Mouse (Mus musculus) induced T-regulatory cell, adult 2 months (primary cell): Measurements from ENCODE around the gene Dolpp1.
"Not testable (repeated sequence)": the region's sequence is repeated elsewhere in the genome, so short reads cannot be mapped to it uniquely, and the experiment has no call there.

ENCODE experiments used
- DNase-seq: peaks from one replicate; pipeline ENCODE4 v3.0.0-alpha.2; 2012; ENCODE audit warnings: low read depth

Gene Dolpp1

DNA sequence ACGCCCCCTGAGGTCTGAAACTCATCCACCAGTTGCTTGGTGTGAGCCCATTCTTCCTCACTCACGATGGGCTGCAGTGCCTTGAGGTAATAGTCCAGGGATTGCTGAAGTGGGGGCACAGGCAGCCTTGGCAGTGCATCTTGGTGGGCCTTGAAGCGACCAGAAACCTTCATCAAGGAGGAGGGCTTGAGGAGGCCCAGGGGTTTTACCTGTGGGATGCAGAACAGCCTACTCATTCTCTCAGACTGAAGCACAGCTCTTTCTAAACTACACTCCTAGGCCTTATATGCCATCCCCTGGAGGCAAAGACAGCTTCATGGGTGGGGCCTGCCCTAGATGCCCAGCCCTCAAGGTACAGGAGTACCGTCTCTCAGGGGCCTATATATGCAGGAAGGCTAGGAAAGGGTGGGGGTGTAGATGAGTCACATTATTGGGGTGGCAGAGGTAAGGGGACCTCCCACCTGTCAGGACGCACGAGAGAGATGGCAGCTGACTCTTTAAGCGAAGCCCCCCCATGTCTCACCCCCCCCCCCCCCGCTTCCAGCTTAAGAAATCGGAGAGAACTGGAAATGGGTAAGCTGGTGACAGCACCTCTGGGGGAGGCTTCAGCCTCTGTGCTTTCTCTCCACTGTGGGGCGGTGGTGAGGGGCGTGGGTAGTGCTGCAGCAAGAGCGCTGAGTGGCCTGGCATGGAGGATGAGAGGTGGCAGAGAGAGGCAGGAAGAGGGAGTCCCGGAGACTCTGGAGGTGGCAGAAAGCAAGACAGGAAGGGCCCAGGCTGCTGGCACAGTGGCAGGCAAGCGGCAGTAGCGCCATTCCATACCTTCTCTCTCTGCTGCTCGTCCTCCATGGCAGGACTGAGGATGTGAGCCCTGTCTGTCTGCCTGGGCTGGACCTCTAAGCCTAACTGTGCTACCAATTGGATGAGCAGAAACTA lies 21.3 kb downstream of the Dolpp1 start:
- peak; percentile 33 for DNase-seq

DNA sequence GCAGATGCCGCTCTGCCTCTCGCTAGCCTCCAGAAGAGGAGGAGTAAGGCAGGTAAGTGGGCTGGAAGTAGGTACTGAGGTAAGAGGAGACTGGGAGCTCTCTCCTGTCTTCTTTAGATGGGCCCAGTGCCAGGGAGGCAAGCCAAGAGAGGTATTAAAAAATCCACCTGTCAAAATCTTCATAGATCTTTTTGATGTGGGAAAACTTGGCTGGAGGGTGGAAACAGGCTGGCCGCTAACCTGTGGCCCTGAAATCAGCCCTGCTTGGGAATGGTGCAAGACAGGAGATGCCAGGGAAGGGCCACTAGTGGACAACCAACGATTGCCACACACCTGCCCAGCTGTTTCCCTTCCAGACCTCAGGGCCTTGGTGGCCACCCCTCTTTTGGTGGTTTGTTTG lies 22.0 kb downstream of the Dolpp1 start:
- DNase-seq, result no peak

DNA sequence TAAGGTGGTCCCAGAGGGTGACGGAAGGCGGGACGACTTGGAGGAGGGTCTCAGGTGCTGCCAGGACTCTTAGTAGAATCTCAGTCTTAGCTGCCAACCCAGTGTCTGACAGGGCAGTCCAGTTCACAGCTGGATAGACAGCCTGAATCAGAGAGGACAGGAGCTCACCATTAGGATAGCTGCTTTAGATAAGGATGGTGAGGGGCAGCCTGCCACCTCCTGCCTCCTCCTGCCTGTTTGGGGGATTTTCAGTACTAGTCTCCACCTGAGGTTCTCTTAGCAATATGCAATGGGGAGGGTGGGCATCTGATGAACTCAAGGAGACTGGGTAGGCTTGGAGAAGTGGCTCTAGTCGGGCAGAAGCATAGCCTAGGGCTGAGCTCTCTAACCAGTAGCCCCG lies 22.6 kb downstream of the Dolpp1 start:
- no peak for DNase-seq

DNA sequence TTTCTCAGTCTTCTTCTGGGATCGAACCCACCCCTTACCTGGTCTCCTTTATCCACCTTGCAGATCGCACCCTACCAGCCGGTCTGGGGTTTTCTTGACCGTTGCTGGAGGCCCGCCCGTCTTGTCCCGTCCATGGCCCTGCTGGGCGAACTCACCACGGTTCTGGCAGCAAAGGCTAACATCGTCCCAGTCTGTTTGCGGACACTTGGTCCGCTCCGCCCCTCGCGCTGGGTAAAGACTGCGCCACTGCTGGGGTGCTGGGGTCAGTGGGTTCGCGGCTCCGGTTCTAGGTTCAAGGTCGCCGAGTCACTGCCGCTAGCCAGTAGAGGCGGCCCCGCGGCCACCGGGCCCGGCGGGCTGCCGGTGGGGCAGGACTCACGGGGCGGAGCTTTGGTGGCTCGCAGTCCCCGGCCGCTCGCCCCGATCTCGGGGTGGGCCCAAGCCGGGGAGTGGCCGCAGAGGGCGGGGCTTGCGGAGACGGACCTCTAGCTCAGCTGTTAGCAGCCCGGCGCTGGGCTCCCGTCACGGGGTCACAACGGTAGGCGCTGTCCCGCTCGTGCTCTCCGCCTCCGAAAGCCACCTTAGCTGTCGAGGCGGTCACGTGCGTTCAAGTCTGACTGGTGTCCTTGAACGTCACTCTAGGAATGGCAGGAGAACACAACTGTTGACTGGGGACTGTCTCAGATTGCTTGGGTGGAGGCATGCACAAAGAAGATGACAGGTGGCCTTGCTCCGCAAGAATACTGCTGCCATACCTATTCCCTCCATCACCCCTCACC lies 23.3 kb downstream of the Dolpp1 start, which contains the start of gene Crat:
Gene Crat (minus strand): TSS at position 657 of the 779 bp plus-strand sequence.
- DNase-seq, result no peak

DNA sequence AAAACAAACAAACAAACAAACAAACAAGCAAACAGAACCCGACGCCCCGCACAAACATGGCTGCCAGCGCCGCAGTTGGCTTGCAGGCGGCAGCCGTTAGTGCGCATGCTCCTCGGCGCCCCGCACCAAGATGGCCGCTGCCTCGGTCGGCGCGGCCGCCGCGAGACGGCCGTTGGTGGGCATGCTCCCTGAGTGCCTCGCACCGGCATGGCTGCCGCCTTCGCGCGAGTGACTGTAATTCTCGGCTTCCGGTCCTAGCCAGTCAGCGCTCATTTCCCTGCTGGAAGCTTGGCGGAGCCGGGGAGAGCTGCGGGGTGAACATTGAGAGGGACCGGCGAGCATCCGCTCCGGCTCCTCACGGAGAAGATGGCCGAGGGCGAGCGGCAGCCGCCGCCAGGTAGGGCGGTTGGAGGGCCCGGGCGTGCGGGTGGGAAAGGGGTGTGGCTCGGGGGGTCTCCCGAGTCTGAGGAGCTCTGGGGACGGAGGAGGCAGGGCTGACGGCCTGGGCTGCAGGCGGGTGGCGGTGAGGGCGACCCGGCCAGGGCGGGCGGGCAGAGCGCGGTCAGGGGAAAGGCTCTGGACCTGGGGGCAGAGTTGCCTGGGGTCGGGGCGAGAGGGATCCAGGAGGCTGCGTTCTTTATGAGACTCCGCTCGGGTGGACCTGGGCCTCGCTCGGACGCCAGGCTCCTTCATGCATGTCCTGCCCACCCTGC lies 24.0 kb downstream of the Dolpp1 start, which contains the start of gene Ptpa:
Gene Ptpa (plus strand): TSS at position 104 of the 713 bp plus-strand sequence.
- DNase-seq, result peak; percentile 96

DNA sequence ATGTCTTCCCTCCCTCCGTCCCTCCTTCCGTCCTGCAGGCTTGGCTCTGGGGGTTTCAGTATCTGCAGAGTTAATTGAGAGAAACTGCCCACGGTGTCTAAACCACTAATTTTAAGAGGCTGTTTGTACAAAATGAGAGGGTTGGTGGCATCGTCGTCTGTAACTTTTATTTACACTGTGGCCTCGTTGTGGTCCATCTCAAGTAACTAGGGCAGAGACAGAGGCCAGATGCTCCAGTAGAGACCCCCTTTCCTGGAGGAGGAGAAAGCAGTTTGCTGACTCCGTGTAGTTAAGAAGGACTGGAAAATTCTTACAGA lies 24.6 kb downstream of the Dolpp1 start:
- peak; percentile 51 for DNase-seq

DNA sequence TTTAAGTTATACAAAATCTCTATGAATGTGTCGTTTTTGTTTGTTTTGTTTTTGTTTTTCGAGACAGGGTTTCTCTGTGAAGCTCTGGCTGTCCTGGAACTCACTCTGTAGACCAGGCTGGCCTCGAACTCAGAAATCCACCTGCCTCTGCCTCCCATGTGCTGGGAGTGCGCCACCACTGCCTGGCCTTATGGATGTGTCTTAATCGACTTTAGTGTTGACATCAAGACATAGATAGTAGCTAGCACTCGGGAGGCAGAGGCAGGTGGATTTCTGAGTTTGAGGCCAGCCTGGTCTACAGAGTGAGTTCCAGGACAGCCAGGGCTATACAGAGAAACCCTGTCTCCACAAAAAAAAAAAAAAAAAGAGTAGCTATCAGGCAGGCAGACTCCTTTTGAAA lies 25.1 kb downstream of the Dolpp1 start:
- DNase-seq, result not testable (repeated sequence)

DNA sequence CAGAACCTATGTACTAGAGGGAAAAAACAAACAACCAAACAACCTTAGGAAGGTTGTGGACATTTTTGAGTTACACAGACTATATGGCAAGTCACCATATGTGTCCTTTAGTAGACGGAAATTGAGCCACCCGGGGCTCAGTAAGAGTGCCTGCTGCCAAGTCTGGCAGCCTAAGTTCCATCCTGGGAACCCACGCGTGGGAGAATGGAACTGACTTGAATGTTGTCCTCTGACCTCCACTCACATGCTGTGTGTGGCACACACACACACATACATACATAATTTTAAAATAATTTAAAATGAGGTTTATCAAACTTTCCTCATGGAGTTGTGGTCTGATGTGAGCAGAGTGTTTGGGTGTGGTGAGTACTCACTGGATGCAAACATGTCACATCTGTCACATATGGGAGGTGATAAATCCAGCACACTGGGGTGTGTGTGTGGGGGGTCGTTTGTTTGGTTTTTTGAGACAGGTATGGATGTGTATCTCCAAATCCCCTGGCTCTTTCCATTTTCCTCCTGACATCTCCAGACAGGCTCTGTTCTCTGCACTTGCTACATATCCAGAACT lies 25.6 kb downstream of the Dolpp1 start:
- no peak for DNase-seq

DNA sequence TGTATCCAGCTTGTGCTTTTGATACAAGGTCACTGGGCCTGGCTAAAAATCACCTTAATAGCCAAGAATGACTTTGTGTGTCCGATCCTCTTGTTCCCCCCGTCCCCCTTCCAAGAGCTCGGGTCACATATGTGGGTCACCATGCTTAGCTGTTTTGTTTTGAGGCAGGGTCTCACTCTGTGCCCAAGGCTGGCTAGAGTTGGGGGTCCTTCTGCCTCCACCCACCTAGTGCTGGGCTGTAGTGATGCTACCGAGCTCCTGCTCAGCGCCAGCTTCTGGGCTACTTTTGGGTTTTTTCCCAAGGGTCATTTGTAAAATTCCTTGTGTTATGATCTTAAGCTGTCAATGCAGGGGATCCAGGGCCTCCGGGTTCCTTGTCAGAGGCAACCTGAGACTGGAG lies 26.2 kb downstream of the Dolpp1 start:
- DNase-seq, result no peak

DNA sequence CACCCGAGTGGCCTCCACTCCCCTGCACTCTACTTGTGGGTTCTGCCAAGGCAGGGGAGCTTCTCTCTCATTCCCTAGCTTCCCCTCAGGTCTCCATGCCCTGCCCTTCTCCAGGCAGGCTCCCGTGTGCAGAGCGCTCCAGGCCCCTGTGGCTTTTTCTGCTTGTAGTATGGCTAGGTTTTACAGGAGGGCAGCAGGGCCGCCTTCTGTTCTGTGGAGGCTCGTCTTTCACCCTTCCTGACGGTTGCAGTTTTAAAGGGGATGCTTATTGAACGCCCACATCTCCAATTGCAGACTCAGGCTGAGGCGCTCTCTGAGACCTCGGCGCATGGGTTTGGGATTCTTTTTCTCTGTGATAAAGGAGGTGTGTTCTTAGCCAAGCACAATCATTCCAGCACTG lies 27.1 kb downstream of the Dolpp1 start:
- DNase-seq, result no peak

DNA sequence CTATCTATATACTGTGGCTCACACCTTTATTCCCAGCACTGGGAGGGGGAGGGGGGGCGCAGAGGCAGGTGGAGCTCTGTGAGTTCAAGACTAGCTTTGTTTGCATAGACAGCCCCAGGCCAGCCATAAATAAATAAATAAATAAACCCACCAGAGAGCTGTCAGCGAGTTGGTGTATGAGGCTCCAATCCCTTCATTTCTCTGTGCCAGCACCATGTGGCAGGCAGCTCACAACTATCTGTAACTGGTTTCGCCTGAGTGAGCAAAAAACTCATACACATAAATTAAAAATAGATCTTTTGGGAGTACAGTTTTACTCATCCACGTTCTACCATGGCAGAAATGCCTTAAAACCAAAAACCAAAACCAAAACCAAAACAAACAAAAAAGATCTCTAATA lies 29.4 kb downstream of the Dolpp1 start:
- DNase-seq, result no peak

DNA sequence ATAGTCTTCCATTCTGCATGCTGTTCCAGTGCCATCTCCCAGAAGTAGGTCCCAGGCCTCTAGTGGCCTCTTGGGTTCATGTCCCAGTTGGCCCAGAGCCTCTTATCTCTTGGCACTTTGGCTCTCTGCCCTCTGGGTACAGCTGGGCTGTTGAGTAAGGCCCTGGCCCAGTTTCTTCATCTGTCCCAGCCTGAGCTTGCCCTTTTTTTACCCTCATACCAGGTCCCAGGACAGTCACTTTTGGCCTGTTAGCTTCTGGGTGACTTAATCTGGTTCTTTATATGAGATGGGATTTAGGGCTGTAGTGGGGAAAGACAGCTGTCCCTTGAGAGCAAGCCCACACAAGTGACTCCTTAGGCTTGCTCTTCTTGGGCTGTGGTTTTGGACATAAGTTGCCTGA lies 37.1 kb downstream of the Dolpp1 start:
- DNase-seq, result no peak

DNA sequence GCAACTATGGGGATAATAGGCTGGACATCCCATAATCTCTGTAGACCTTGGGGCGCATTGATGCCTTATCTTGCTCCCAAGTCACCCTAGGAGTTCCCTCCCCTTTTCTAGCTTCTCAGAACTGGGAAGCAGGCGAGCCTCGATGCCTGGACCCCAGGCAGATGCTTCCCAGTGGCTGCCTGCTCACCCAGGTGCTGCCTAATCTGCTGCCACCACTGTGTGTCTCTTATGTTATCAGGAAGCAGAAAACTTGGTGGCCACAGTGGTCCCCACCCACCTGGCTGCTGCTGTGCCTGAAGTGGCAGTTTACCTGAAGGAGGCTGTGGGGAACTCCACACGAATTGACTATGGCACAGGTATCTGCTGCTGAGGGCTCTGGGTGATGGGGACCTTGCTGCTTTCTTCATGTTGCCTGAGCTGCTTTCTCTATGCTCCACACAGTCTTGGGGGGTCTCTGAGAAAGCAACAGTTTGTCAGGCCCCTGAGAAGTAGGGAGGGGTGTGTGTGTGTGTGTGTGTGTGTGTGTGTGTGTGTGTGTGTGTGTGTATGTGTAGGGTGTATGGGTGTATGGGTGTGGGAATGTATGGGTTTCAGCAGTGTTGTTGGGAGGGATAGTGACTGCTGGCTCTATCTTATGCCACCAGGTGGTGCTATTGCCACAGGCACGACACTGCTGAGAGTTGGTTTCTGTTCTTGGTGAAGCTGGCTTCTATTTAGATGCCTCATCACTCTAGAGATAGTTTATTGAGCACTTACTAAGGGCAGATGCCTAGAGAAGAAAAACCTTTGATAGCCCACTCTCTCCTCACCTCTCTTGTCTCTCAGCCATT lies 43.5 kb downstream of the Dolpp1 start:
- peak; percentile 87 for DNase-seq

DNA sequence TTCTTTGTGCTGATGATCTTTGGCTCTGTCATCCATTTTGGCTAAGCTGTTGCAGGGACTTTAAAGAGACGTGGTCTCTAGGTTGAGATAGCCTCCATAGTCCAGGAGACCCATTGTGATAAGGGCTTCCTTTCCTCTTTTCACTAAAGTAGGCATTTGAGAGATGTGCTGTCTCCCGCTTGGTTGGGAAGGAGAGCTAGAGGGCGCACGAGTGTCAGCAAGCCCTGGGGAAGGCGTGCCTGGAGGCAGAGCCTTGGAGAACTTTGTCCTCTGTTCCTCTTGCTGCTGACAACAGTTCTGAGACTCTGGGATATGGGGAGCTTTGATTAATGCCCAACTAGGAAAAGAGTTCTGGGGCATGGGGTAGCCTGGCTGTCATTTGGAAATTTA lies 44.1 kb downstream of the Dolpp1 start:
- no peak for DNase-seq

DNA sequence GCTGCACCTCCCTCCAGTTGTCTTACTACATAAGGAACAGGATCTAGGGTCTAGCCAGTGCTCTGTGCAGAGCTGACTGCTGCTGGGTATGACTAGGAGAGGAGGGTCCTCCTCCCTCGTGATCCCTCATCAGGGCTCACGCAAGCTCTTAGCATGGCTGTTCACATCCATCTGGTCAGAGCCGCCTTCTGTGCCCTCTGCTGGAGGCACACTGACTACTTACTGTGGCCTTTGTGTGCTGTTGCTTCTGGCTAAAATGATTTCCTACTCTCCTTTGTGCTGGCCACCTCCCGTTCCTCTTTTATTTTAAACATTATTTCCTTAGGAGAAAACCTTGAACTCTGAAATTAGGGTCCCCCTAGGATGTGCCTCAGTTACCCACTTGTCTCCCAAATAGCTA lies 44.8 kb downstream of the Dolpp1 start:
- no peak for DNase-seq

DNA sequence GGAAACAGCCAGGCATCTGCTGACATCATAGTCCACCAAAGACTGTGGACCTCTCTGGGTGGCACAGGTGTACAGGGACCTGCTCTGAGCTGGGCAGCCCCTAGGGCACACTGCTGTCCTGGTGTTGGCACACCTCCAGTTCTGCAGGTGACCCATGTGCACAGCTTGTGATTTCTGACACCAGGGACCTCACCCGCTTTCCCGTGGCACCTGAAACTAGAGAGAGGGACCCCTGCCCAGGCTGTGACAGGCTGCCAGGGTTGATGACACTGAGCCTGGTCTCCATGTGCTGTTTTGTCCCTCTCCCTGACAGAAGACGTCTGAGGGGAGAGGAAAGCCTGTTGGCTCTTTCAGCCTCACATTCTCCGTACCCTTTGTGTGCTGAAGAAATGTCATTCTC lies 45.7 kb downstream of the Dolpp1 start:
- no peak for DNase-seq

DNA sequence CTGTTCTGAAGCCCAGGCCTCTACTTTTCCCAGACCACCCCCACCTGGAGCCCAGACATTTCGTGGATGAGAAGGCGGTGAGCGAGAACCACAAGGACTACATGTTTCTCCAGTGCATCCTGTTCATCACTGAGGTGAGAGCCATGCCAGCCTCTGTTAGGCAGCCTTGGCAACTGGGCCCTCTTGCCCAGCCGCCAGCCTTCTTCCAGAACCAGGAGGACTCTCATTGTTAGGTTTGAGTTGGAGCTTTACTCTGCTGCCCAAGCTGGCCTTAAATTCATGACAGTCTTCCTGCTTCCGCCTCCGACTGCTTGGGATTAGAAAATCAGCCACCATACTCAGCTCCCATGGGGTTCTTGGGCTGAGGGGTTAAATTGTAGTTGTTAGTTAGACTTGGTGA lies 47.6 kb downstream of the Dolpp1 start:
- DNase-seq, result no peak

DNA sequence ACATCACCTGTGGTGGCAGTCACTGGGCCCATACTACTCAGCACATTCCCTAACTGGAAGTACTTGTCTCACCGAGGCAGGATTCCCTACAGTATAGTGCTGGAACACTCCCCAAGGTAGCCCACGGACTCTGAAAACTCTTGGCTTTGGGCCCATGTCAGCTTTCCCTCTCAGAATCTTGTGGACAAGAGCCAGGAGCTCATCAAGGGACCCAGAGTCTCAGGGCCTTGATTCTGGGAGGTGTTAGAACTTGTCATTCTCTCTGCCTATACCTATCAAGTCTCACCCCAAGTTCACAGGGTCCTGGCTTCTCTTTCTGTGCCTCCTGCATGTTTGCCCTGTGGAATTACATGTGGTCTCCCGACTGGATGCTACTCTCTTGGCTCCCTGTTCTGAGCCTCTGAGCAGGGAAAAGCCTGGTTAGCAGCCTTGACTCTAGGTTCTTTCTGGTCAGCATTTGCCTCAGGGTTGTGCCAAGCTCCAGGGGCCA lies 48.2 kb downstream of the Dolpp1 start:
- DNase-seq, result no peak

DNA sequence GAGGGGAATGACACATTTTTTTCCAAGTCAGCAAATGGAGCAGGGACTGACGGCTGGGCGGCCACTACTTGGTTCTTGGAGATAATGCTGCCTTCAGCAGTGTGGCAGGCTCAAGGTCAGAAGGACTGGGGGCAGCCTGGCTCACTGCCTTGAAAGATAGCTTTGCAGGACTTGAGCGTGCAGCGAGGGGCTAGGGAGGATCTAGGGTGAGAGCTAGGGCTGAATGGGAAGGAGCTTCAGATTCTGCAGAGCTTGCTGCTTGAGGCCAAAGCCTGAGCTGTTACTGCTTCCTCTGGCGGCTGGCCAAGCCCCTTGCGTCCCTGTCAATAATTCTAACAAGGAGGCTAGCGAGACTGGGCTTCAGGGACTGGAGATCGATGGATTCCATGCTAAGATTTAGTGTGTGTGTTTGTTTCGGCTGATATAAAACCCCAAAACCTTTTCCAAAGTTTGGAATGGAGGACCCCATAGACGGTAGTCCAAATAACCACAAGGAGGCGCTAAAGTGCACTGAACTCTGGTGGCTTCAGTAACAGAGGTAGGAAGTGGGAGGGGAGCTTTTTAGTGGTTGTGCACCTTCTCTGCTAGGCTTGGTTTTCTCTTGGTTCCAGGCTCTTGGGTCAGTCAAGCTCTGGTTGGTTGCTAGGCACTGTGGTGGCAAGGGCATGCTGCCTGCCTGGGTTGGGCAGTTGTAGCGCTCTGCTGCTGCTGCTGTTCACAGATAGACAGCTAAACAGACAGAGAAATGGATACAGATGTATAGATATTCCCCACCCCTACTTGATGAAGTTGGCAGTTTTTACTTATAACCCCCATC lies 48.9 kb downstream of the Dolpp1 start:
- DNase-seq, result peak; percentile 92
